Mouse (Mus musculus) midbrain, embryonic 12.5 days (tissue): ENCODE results near the gene Rreb1. TPM values are rescaled to one million over a fixed set of nuclear protein-coding genes. Genes with fewer than 3 reads are reported as not detected.
"Not testable (repeated sequence)": the region's sequence is repeated elsewhere in the genome, so short reads cannot be mapped to it uniquely, and the experiment has no call there.

Source experiments
- ATAC-seq: fragments of 200-750 bp; cut with Nextera tagmentation; 2 replicates; pipeline ENCODE4 v1.8.0; 2017; ENCODE audit warnings: low read depth, moderate TSS enrichment, moderate library complexity; ENCODE audit not compliant: low FRiP score
- H3K27ac ChIP-seq: fragments of 300-500 bp; sonication (generic); replicated peaks from 2 replicates; pipeline ENCODE4 v1.5.1; 2016; ENCODE audit warnings: mild to moderate bottlenecking
- H3K27me3 ChIP-seq: fragments of 300-500 bp; sonication (generic); 2 replicates; pipeline ENCODE4 v1.6.1; 2016; ENCODE audit warnings: mild to moderate bottlenecking
- H3K36me3 ChIP-seq: fragments of 300-500 bp; sonication (generic); 2 replicates; pipeline ENCODE4 v1.6.1; 2016
- H3K4me1 ChIP-seq: fragments of 300-500 bp; sonication (generic); 2 replicates; pipeline ENCODE4 v1.6.1; 2016
- H3K4me2 ChIP-seq: fragments of 300-500 bp; sonication (generic); replicated peaks from 2 replicates; pipeline ENCODE4 v1.6.1; 2016; ENCODE audit warnings: mild to moderate bottlenecking, moderate library complexity
- H3K4me3 ChIP-seq: fragments of 300-500 bp; sonication (generic); 2 replicates; pipeline ENCODE4 v1.5.1; 2016; ENCODE audit warnings: mild to moderate bottlenecking
- H3K9ac ChIP-seq: fragments of 300-500 bp; sonication (generic); replicated peaks from 2 replicates; pipeline ENCODE4 v1.6.1; 2016; ENCODE audit warnings: mild to moderate bottlenecking, moderate library complexity
- H3K9me3 ChIP-seq: fragments of 300-500 bp; sonication (generic); 2 replicates; pipeline ENCODE4 v1.6.1; 2016; ENCODE audit warnings: mild to moderate bottlenecking
- WGBS: fragments of 180-500 bp; shearing (Covaris S2); methylation state at CpG from one replicate; pipeline ENCODE4 v1.1.7; 2016; 5-methylcytosine and 5-hydroxymethylcytosine counted together
- polyA plus RNA-seq: library from polyadenylated mRNA; unstranded; fragments of >200 nt; fragmentation: Nextera tagmentation; extraction: Ambion mirVana; gene quantifications from 2 replicates; pipeline ENCODE4 v1.2.1, GENCODE M21; 2016

Rreb1 gene
- polyA plus RNA-seq, 1 experiment from 2014 or later = 5.7 TPM

DNA sequence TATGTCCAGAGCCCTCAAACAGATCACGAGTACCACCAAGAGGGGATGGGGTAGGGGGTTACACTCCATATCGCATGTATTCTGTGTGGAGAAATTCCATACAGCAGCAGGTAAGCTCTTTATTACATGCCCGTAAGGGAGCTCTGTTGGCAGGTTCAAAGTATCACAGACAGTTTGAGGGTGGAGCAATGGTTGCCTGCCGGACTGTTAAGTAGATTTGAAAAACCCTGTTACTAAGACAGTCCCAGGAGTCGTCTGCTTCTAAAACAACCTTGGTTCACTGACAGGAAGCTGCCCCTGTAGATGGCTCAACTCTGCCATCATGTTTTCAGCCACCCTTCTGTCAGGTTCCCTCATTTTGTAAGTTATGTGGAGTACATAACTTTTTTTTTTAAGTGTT is 54.3 kb downstream of the Rreb1 start:
- H3K9me3 ChIP-seq = no peaks in the 10 kb centered on the region
- no peak overlapping the region for H3K4me3 ChIP-seq
- H3K4me2 ChIP-seq = no peak overlapping the region
- H3K36me3 ChIP-seq = no peaks in the 10 kb centered on the region
- H3K27ac ChIP-seq = no peak overlapping the region
- no peak for ATAC-seq
- H3K4me1 ChIP-seq = peaks cover 28% of the 10 kb centered on the region
- no peak overlapping the region for H3K9ac ChIP-seq
- 23% methylated on average over 5 of the region's 5 CpGs for WGBS
- peaks cover 53% of the 10 kb centered on the region for H3K27me3 ChIP-seq

DNA sequence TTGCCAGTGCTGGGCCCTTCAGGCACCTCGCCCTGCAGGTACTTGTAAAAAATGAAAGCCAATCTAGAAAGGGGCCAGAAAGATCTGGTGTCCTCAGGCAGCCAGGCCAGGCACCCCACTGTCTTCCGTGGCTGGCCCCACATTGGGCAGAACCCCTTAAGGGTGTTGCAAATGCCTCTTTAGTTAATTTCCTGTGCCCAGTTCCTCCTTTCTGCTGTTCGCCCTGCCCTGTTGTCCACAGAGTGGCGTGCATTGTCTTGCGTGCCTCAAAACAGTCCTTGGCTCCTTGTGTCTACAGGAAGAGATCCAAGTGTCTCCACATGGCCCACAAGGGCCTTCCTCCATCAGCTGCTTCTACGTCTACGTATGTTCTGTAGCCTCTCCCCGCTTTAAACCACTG is 55.3 kb downstream of the Rreb1 start:
- no peaks in the 10 kb centered on the region for H3K36me3 ChIP-seq
- H3K9ac ChIP-seq = no peak overlapping the region

DNA sequence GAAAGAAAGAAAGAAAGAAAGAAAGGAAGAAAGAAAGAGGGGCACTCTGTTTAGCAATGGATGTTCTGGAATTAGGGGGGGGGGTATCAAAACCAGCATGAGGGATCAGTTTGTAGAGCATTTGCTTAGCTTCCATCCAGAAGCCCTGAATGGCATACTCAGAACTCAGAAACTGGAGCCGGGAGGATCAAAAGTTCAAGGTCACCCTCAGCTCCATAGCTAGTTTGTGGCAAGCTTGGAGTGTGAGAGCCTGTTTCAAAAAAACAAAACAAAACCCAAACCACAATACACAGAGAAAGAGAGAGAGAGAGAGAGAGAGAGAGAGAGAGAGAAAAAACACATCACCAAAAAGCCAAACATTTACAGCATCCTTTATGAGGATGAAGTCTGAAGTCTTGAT is 57.1 kb downstream of the Rreb1 start:
- Histone ChIP-seq H3K4me2 (no peak overlapping the region), H3K9me3 (no peaks in the 10 kb centered on the region), H3K4me1 (peaks cover 12% of the 10 kb centered on the region; the same call in 1 of the 2 replicates), H3K27ac (no peak overlapping the region), H3K36me3 (no peaks in the 10 kb centered on the region), H3K4me3 (no peak overlapping the region), H3K27me3 (peaks cover 35% of the 10 kb centered on the region), H3K9ac (no peak overlapping the region)
- WGBS = 90% methylated on average over 1 of the region's 1 CpGs
- no peak for ATAC-seq

More for the DNA sequence above, 55.3 kb downstream of the Rreb1 start:
- ATAC-seq = no peak
- 74% methylated on average over 8 of the region's 8 CpGs for WGBS
- Histone ChIP-seq H3K4me2 (no peak overlapping the region), H3K4me1 (peaks cover 18% of the 10 kb centered on the region; the same call in 1 of the 2 replicates), H3K9me3 (no peaks in the 10 kb centered on the region), H3K27ac (no peak overlapping the region), H3K27me3 (peaks cover 43% of the 10 kb centered on the region), H3K4me3 (no peak overlapping the region)

DNA sequence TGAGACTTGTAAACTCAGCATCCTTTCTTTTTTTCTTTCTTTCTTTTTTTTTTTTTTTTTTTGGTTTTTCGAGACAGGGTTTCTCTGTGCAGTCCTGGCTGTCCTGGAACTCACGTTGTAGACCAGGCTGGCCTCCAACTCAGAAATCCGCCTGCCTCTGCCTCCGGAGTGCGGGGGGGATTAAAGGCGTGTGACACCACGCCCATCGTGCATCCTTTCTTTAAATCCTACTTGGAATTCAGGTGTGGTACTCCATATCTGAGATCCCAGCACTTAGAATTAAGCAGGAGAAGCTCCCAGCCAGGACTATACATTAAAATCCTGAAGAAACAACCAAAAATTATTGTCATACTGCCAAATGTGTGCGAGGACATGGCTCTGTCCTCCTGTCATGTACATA is 57.6 kb downstream of the Rreb1 start:
- 91% methylated on average over 9 of the region's 9 CpGs for WGBS

DNA sequence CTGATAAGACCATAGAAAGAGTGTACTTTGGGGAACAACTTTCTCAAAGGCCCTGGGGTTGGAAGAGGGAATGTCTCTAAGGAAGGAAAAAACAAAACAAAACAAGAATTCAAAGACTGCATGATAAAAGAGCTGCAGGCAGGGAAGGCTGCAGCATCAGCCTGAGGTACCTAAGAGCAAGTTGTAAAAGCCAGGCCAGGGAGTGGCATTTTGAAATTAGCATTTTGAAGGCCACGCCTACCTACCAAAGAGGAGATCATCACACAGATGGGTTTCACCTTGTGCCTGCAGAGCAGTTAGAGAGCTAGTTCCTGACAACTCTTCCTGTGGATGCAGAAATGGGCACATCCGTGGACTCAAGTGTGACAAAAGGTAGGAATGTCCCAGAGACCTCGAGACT is 59.2 kb downstream of the Rreb1 start:
- 72% methylated on average over 3 of the region's 3 CpGs for WGBS
- ATAC-seq = no peak
- H3K4me3 ChIP-seq = no peak overlapping the region
- H3K27me3 ChIP-seq = peaks cover 15% of the 10 kb centered on the region
- no peak overlapping the region for H3K4me2 ChIP-seq
- H3K9me3 ChIP-seq = no peaks in the 10 kb centered on the region
- no peak overlapping the region for H3K27ac ChIP-seq
- no peaks in the 10 kb centered on the region for H3K36me3 ChIP-seq
- H3K4me1 ChIP-seq = no peaks in the 10 kb centered on the region
- H3K9ac ChIP-seq = no peak overlapping the region

More for the DNA sequence above, 57.6 kb downstream of the Rreb1 start:
- H3K4me3 ChIP-seq, H3K27ac ChIP-seq, H3K9me3 ChIP-seq, ATAC-seq, H3K9ac ChIP-seq, H3K4me2 ChIP-seq, H3K36me3 ChIP-seq: not testable (repeated sequence)
- peaks cover 30% of the 10 kb centered on the region for H3K27me3 ChIP-seq
- H3K4me1 ChIP-seq = peaks cover 11% of the 10 kb centered on the region; the same call in 1 of the 2 replicates

DNA sequence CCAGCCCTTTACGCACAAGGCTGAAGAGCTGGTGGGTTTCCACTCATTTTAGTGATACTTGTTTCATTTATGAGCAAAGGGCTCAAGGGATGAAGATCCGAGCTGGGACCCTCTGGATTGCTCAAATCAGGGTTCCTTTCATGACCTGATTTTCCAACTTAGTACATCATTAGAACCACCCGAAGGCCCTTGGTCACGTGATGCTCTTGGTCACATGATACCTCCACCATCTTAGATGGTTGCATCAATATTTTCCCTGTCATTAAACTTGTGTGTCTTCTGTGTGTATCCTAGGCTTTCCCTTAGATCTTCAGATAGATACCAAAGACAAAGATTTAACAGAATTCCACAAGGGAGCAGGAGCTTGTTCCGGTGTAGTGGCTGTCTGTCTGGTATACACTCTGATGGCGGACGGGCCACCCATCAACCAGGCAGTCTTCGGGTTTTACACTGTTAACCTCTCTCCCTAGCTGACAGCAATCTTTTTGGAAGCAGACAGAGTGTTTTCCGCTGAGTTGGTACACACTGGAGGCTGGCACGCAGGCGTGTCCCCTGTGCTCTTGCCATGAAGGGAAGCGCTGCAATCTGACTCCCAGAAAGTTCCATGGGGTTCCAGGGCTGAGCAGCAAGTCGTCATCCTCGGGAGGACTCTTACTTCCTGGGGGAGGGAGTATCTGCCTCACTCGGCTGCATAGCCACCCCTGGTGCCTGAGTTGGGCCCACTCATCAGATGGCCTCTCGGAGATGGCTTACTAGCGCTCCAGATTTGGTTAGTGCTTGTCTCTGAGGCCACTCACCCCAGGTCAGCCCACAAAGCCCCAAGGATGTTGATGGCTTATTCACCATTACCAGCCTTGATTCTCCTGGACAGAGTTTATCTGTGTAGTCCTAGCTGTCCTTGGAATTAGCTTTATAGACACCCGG is 60.3 kb downstream of the Rreb1 start:
- H3K36me3 ChIP-seq = no peaks in the 10 kb centered on the region
- no peak for ATAC-seq
- H3K9me3 ChIP-seq = no peaks in the 10 kb centered on the region
- 90% methylated on average over 18 of the region's 18 CpGs for WGBS
- H3K4me3 ChIP-seq = no peak overlapping the region
- no peak overlapping the region for H3K9ac ChIP-seq
- peaks cover 3% of the 10 kb centered on the region for H3K27me3 ChIP-seq
- no peaks in the 10 kb centered on the region for H3K4me1 ChIP-seq
- no peak overlapping the region for H3K4me2 ChIP-seq
- no peak overlapping the region for H3K27ac ChIP-seq

DNA sequence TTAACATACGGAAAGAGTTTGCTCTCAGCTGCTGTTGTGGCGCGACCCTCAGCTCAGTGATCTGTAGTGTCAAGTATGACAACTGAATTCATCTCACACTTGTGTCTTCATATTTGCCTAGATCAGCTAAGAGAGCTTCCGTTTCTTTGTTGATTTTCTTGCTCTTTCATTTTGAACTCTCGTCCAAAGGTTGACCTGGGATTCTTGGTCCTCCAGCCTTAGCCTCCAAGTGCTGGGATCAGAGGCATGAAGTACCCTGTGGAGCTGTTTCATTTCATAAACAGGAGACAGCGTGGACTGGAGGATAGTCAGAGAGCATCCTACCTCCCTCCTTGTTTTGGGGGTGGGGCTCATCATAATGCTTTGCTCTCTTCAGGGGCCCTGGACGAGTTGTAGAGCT is 65.0 kb downstream of the Rreb1 start:
- H3K4me1 ChIP-seq = no peaks in the 10 kb centered on the region
- no peak overlapping the region for H3K4me2 ChIP-seq
- H3K36me3 ChIP-seq = no peaks in the 10 kb centered on the region
- ATAC-seq = no peak
- no peaks in the 10 kb centered on the region for H3K27me3 ChIP-seq
- 74% methylated on average over 7 of the region's 7 CpGs for WGBS
- no peak overlapping the region for H3K27ac ChIP-seq
- H3K4me3 ChIP-seq = no peak overlapping the region
- no peaks in the 10 kb centered on the region for H3K9me3 ChIP-seq
- no peak overlapping the region for H3K9ac ChIP-seq

DNA sequence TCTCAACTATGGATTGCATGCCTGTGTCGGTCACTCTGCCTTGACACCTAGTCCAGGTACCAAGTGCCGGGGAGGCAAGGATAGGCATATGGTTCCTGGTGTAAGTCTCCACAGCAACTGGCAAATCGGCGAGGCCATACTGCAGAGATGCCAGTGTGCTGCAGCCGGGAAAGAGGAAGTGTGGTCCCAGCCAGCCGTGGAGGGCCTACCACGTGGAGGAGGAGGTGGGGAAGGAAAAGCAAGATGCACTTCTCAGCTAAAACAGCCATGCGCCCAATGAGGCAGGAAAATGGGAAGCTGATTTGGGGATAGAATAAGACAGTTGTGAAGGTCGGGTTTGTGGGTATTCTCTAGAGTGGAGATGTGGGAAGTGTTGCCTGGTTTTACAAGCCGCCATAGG is 65.6 kb downstream of the Rreb1 start:
- Histone ChIP-seq H3K4me2 (no peak overlapping the region), H3K4me3 (no peak overlapping the region), H3K27me3 (no peaks in the 10 kb centered on the region), H3K9ac (no peak overlapping the region), H3K9me3 (no peaks in the 10 kb centered on the region), H3K36me3 (no peaks in the 10 kb centered on the region), H3K4me1 (no peaks in the 10 kb centered on the region), H3K27ac (no peak overlapping the region)
- WGBS = 86% methylated on average over 10 of the region's 10 CpGs
- ATAC-seq = no peak

DNA sequence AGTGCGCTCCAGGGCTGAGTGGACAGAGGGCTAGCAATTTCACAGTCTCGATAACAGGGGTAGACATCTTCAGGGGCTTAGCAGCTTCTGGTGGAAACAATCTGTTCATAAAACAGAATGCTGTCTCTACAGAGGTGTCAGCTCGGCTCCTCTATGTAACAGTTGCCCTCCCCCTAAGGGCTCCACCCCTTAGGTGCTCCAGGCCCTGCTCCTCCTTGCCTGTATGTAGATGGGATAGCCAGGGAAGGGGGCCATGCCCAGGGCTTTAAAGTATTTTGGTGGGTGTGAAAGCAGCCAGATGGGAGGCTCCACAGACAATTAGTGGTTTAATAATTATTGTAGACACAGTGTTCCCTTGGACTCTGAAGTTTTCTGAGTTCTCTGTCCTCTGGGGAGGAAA is 67.0 kb downstream of the Rreb1 start:
- Histone ChIP-seq H3K27ac (no peak overlapping the region), H3K4me1 (no peaks in the 10 kb centered on the region), H3K4me3 (no peak overlapping the region), H3K4me2 (no peak overlapping the region), H3K27me3 (no peaks in the 10 kb centered on the region), H3K9me3 (no peaks in the 10 kb centered on the region), H3K9ac (no peak overlapping the region), H3K36me3 (no peaks in the 10 kb centered on the region)
- WGBS = 70% methylated on average over 3 of the region's 3 CpGs
- ATAC-seq = no peak

DNA sequence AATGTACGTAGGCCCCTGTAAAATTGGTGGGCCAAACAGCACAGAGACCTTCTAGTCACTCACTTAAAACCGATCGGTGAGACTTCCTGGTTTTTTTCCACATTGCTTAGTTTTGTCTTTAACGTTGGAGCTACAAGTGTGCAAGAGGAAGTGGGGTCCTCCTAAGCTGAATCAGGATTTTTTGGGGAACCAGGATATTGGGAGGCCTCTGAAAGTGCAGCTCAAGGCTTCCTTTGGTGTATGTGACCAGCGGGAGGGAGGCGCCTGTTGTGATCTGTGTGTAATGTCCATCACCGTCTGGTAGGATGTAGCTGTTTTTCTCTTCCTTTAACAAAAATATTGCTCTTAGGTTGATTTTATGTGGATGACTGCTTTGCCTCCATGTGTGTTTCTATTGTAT is 67.4 kb downstream of the Rreb1 start:
- no peak overlapping the region for H3K27ac ChIP-seq
- no peaks in the 10 kb centered on the region for H3K4me1 ChIP-seq
- no peaks in the 10 kb centered on the region for H3K9me3 ChIP-seq
- H3K27me3 ChIP-seq = no peaks in the 10 kb centered on the region
- no peak overlapping the region for H3K9ac ChIP-seq
- H3K36me3 ChIP-seq = no peaks in the 10 kb centered on the region
- ATAC-seq = no peak
- no peak overlapping the region for H3K4me3 ChIP-seq
- 84% methylated on average over 7 of the region's 7 CpGs for WGBS
- H3K4me2 ChIP-seq = no peak overlapping the region

DNA sequence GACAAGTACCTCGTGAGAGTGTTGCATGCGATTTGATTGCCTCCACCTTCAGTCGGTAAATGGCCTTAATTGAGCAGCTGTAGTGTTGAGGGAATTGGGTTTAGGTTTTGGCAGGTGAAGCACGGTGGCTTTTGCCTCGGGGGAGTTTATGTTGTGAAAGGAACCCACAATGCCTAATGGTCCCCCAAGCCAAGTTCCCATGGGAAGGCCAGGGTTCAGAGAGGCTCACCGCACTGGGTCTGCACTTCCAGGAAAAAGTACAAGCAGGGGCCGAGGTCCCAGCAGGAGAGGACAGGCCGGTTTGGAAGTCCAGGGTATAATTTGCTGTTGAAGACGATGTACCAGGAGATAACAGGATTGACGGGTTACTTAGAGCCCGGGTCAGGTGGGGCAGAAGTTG is 68.3 kb downstream of the Rreb1 start:
- ATAC-seq = no peak
- H3K4me2 ChIP-seq = no peak overlapping the region
- no peaks in the 10 kb centered on the region for H3K27me3 ChIP-seq
- no peak overlapping the region for H3K9ac ChIP-seq
- H3K4me1 ChIP-seq = no peaks in the 10 kb centered on the region
- H3K4me3 ChIP-seq = no peak overlapping the region
- 86% methylated on average over 11 of the region's 11 CpGs for WGBS
- no peaks in the 10 kb centered on the region for H3K9me3 ChIP-seq
- H3K27ac ChIP-seq = no peak overlapping the region
- no peaks in the 10 kb centered on the region for H3K36me3 ChIP-seq

DNA sequence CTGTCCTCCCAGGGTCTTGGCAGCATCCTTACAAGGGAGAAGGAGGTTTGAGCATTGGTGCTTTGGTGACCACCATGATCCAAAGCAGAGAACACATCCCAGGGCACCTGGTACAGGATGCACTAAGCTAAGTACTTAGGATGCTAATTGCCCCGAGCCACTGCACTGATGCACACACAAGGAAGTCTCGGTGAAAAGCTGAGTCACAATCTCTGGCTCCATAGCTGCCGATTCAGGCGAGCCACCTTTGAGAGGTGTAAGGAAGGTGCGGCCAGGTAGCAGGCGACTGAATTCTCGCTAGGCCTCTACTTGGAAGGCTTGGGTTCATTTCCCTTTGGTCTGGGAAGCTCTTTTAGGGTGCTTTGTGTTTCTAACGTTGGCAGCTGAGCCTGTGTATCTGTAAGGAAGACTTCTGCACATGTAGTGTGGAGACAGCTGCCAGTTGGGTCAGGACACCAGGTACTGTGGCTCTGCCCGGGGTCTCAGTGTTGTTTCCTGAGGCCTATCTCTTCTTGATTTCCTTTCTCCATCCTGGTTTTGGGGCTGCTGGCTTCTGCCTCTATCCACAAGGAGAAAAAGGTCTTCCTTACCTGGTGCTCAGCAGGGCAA is 68.9 kb downstream of the Rreb1 start:
- Histone ChIP-seq H3K9me3 (no peaks in the 10 kb centered on the region), H3K27me3 (no peaks in the 10 kb centered on the region), H3K9ac (no peak overlapping the region), H3K27ac (no peak overlapping the region), H3K4me1 (no peaks in the 10 kb centered on the region), H3K36me3 (no peaks in the 10 kb centered on the region), H3K4me2 (no peak overlapping the region), H3K4me3 (no peak overlapping the region)
- ATAC-seq = no peak
- WGBS = 82% methylated on average over 9 of the region's 9 CpGs
